Mouse (Mus musculus) limb, embryonic 14.5 days (tissue): ENCODE measurements around the gene Mrps18c. TPM values are rescaled to one million over a fixed set of nuclear protein-coding genes. Genes with fewer than 3 reads are reported as not detected.
A peak's percentile ranks its signal among the peaks of the same experiment; 100 is the strongest.

Source experiments
- ATAC-seq: fragments of 200-750 bp; cut with Nextera tagmentation; 2 replicates; pipeline ENCODE4 v1.8.0; 2017; ENCODE audit warnings: low read depth, moderate number of reproducible peaks, moderate TSS enrichment; ENCODE audit not compliant: low FRiP score
- DNase-seq: peaks from one replicate; pipeline ENCODE4 v3.0.0-alpha.2; 2015; ENCODE audit warnings: low spot score
- H3K27ac ChIP-seq: fragments of 300-500 bp; sonication (generic); replicated peaks from 2 replicates; pipeline ENCODE4 v1.5.1; 2014; ENCODE audit warnings: low read depth, mild to moderate bottlenecking, low read length, moderate library complexity, mixed read lengths
- H3K27me3 ChIP-seq: fragments of 300-500 bp; sonication (generic); 2 replicates; pipeline ENCODE4 v1.6.1; 2014; ENCODE audit warnings: low read length, mixed read lengths; ENCODE audit not compliant: control insufficient read depth, insufficient read depth
- H3K36me3 ChIP-seq: fragments of 300-500 bp; sonication (generic); 2 replicates; pipeline ENCODE4 v1.6.1; 2014; ENCODE audit warnings: mild to moderate bottlenecking, low read length, moderate library complexity, mixed read lengths; ENCODE audit not compliant: control insufficient read depth, insufficient read depth
- H3K4me1 ChIP-seq: fragments of 300-500 bp; sonication (generic); 2 replicates; pipeline ENCODE4 v1.6.1; 2014; ENCODE audit warnings: antibody characterized with exemption, low read length, mixed read lengths; ENCODE audit not compliant: control insufficient read depth, insufficient read depth
- H3K4me2 ChIP-seq: fragments of 300-500 bp; sonication (generic); replicated peaks from 2 replicates; pipeline ENCODE4 v1.6.1; 2014; ENCODE audit warnings: low read depth, mild to moderate bottlenecking, low read length, moderate library complexity; ENCODE audit not compliant: severe bottlenecking
- H3K4me3 ChIP-seq: fragments of 300-500 bp; sonication (generic); replicated peaks from 2 replicates; pipeline ENCODE4 v1.5.1; 2014; ENCODE audit warnings: low read length
- H3K9ac ChIP-seq: fragments of 300-500 bp; sonication (generic); 2 replicates; pipeline ENCODE4 v1.6.1; 2014; ENCODE audit warnings: mild to moderate bottlenecking, low read depth, low read length, moderate library complexity; ENCODE audit not compliant: severe bottlenecking
- H3K9me3 ChIP-seq: fragments of 300-500 bp; sonication (generic); 2 replicates; pipeline ENCODE4 v1.6.1; 2016; ENCODE audit warnings: low read length; ENCODE audit not compliant: control insufficient read depth
- POLR2A ChIP-seq: fragments of 200-500 bp; IDR thresholded peaks from 2 replicates; pipeline ENCODE4 v1.8.0; 2012; ENCODE audit warnings: inconsistent platforms, mild to moderate bottlenecking, moderate library complexity, borderline replicate concordance; ENCODE audit not compliant: insufficient read depth, insufficient read length; ENCODE audit errors: extremely low read depth
- WGBS: fragments of 180-500 bp; shearing (Covaris S2); extraction: QIAGEN DNeasy Blood & Tissue Kit; methylation state at CpG from one replicate; pipeline ENCODE4 v1.1.7; 2014; 5-methylcytosine and 5-hydroxymethylcytosine counted together
- polyA plus RNA-seq, 2 experiments: library from polyadenylated mRNA; depleted of rRNA in 1 of 2; stranded (reverse) in 1 of 2; unstranded in 1 of 2; fragments of >200 nt; fragmentation: Nextera tagmentation in 1 of 2; extraction: Ambion mirVana in 1 of 2; gene quantifications; 2 replicates each; pipeline versions ENCODE4 v1.2.1 to v1.2.3; 2012 to 2014

Mrps18c gene
- polyA plus RNA-seq, 2 experiments: 69.2 to 164 TPM

GRCm38 (mm10) chr5:100847143-100847542 lies 48.7 kb downstream of the Mrps18c start:
- ATAC-seq (no peak), DNase-seq (no peak)
- Histone ChIP-seq H3K27ac (no peak overlapping the region), H3K9me3 (no peaks in the 10 kb centered on the region), H3K4me3 (peak overlapping the region; percentile 58), H3K27me3 (peaks cover 13% of the 10 kb centered on the region; the same call in 1 of the 2 replicates), H3K9ac (0 out of 2 replicates have a peak overlapping the region, but pooled peaks have one; percentile 60), H3K4me2 (peak overlapping the region; percentile 93), H3K36me3 (no peaks in the 10 kb centered on the region), H3K4me1 (peaks cover 7% of the 10 kb centered on the region)
- WGBS: 8% methylated on average over 2 of the region's 2 CpGs
- no peak for TF ChIP-seq POLR2A

GRCm38 (mm10) chr5:100853963-100854362 lies 55.5 kb downstream of the Mrps18c start:
- ATAC-seq: no peak
- TF ChIP-seq POLR2A: no peak
- H3K4me3 ChIP-seq: no peak overlapping the region
- WGBS: 82% methylated on average over 4 of the region's 4 CpGs
- DNase-seq: no peak
- no peaks in the 10 kb centered on the region for H3K36me3 ChIP-seq
- no peaks in the 10 kb centered on the region for H3K9me3 ChIP-seq
- H3K4me2 ChIP-seq: no peak overlapping the region
- H3K27ac ChIP-seq: no peak overlapping the region
- no peaks in the 10 kb centered on the region for H3K27me3 ChIP-seq
- H3K4me1 ChIP-seq: no peaks in the 10 kb centered on the region
- H3K9ac ChIP-seq: no peak overlapping the region

Other genes with a start within 250 kb of the Mrps18c start
- 8.1 and 11.7 TPM in 2 replicates for gene Plac8, start 226.4 kb upstream of the Mrps18c start, polyA plus RNA-seq (2012; rRNA removed)
- 5.4 and 5.7 TPM in 2 replicates for gene Plac8, start 226.4 kb upstream of the Mrps18c start, polyA plus RNA-seq (2014; fragmentation: Nextera tagmentation; extraction: Ambion mirVana)
- 91.2 and 116 TPM in 2 replicates for gene Coq2, start 123.5 kb upstream of the Mrps18c start, polyA plus RNA-seq (2012; rRNA removed)
- 56.2 and 63.1 TPM in 2 replicates for gene Coq2, start 123.5 kb upstream of the Mrps18c start, polyA plus RNA-seq (2014; fragmentation: Nextera tagmentation; extraction: Ambion mirVana)
- gene Hpse, start 78.9 kb upstream of the Mrps18c start, polyA plus RNA-seq (2012; rRNA removed): 4.5 and 4.9 TPM in 2 replicates
- 3.9 and 4.4 TPM in 2 replicates for gene Hpse, start 78.9 kb upstream of the Mrps18c start, polyA plus RNA-seq (2014; fragmentation: Nextera tagmentation; extraction: Ambion mirVana)
- 22.7 and 26.9 TPM in 2 replicates for gene Helq, start within 50 bp of the Mrps18c start, polyA plus RNA-seq (2012; rRNA removed)
- 17.5 and 18.8 TPM in 2 replicates for gene Helq, start within 50 bp of the Mrps18c start, polyA plus RNA-seq (2014; fragmentation: Nextera tagmentation; extraction: Ambion mirVana)
- gene Abraxas1, start 22.3 kb downstream of the Mrps18c start, polyA plus RNA-seq (2012; rRNA removed): 21.7 and 26.3 TPM in 2 replicates
- gene Abraxas1, start 22.3 kb downstream of the Mrps18c start, polyA plus RNA-seq (2014; fragmentation: Nextera tagmentation; extraction: Ambion mirVana): 25.1 and 28.0 TPM in 2 replicates
- 1.9 and 2.7 TPM in 2 replicates for gene Gpat3, start 47.1 kb downstream of the Mrps18c start, polyA plus RNA-seq (2012; rRNA removed)
- gene Gpat3, start 47.1 kb downstream of the Mrps18c start, polyA plus RNA-seq (2014; fragmentation: Nextera tagmentation; extraction: Ambion mirVana): 1.1 and 2.0 TPM in 2 replicates